Mouse (Mus musculus) intestine, embryonic 15.5 days (tissue): ENCODE data around the gene Srsf3. TPM values are rescaled to one million over a fixed set of nuclear protein-coding genes. Genes with fewer than 3 reads are reported as not detected.
"Not testable (repeated sequence)": the region's sequence is repeated elsewhere in the genome, so short reads cannot be mapped to it uniquely, and the experiment has no call there.

ENCODE experiments used
- ATAC-seq: fragments of 200-750 bp; cut with Nextera tagmentation; 2 replicates; pipeline ENCODE4 v1.8.0; 2017; ENCODE audit warnings: moderate TSS enrichment, moderate library complexity
- H3K27ac ChIP-seq: fragments of 300-500 bp; sonication (generic); 2 replicates; pipeline ENCODE4 v1.5.1; 2015; ENCODE audit warnings: mild to moderate bottlenecking, inconsistent platforms
- H3K27me3 ChIP-seq: fragments of 300-500 bp; sonication (generic); replicated peaks from 2 replicates; pipeline ENCODE4 v1.6.1; 2015; ENCODE audit warnings: inconsistent platforms
- H3K36me3 ChIP-seq: fragments of 300-500 bp; sonication (generic); 2 replicates; pipeline ENCODE4 v1.6.1; 2015; ENCODE audit warnings: inconsistent platforms
- H3K4me1 ChIP-seq: fragments of 300-500 bp; sonication (generic); replicated peaks from 2 replicates; pipeline ENCODE4 v1.6.1; 2015; ENCODE audit warnings: inconsistent platforms
- H3K4me2 ChIP-seq: fragments of 300-500 bp; sonication (generic); replicated peaks from 2 replicates; pipeline ENCODE4 v1.6.1; 2015; ENCODE audit warnings: mild to moderate bottlenecking, inconsistent platforms
- H3K4me3 ChIP-seq: fragments of 300-500 bp; sonication (generic); replicated peaks from 2 replicates; pipeline ENCODE4 v1.5.1; 2015; ENCODE audit warnings: inconsistent platforms
- H3K9ac ChIP-seq: fragments of 300-500 bp; sonication (generic); 2 replicates; pipeline ENCODE4 v1.6.1; 2015; ENCODE audit warnings: inconsistent platforms
- H3K9me3 ChIP-seq: fragments of 300-500 bp; sonication (generic); 2 replicates; pipeline ENCODE4 v1.6.1; 2016; ENCODE audit warnings: inconsistent platforms
- WGBS: fragments of 180-500 bp; shearing (Covaris S2); methylation state at CpG from one replicate; pipeline ENCODE4 v1.1.7; 2015; 5-methylcytosine and 5-hydroxymethylcytosine counted together
- polyA plus RNA-seq: library from polyadenylated mRNA; unstranded; fragments of >200 nt; fragmentation: Nextera tagmentation; extraction: Ambion mirVana; gene quantifications from 2 replicates; pipeline ENCODE4 v1.2.1, GENCODE M21; 2015

Srsf3 gene
- polyA plus RNA-seq, 1 experiment from 2014 or later = 544 TPM

GRCm38 (mm10) chr17:29060946-29061345, 28.5 kb downstream of the Srsf3 start:
- Histone ChIP-seq H3K4me2 (no peak overlapping the region), H3K36me3 (no peaks in the 10 kb centered on the region), H3K9me3 (no peaks in the 10 kb centered on the region), H3K27me3 (no peaks in the 10 kb centered on the region), H3K4me1 (peaks cover 16% of the 10 kb centered on the region), H3K4me3 (no peak overlapping the region), H3K9ac (no peak overlapping the region), H3K27ac (no peak overlapping the region)
- 87% methylated on average over 9 of the region's 9 CpGs for WGBS
- ATAC-seq = no peak

GRCm38 (mm10) chr17:29062119-29063035, 29.9 kb downstream of the Srsf3 start:
- 48% methylated on average over 13 of the region's 13 CpGs for WGBS
- Histone ChIP-seq H3K4me3 (no peak overlapping the region), H3K27ac (no peak overlapping the region), H3K4me2 (no peak overlapping the region), H3K4me1 (0 out of 2 replicates have a peak, but pooled peaks cover 3% of the 10 kb centered on the region), H3K36me3 (no peaks in the 10 kb centered on the region), H3K9me3 (no peaks in the 10 kb centered on the region), H3K27me3 (no peaks in the 10 kb centered on the region), H3K9ac (no peak overlapping the region)
- ATAC-seq = no peak

DNA sequence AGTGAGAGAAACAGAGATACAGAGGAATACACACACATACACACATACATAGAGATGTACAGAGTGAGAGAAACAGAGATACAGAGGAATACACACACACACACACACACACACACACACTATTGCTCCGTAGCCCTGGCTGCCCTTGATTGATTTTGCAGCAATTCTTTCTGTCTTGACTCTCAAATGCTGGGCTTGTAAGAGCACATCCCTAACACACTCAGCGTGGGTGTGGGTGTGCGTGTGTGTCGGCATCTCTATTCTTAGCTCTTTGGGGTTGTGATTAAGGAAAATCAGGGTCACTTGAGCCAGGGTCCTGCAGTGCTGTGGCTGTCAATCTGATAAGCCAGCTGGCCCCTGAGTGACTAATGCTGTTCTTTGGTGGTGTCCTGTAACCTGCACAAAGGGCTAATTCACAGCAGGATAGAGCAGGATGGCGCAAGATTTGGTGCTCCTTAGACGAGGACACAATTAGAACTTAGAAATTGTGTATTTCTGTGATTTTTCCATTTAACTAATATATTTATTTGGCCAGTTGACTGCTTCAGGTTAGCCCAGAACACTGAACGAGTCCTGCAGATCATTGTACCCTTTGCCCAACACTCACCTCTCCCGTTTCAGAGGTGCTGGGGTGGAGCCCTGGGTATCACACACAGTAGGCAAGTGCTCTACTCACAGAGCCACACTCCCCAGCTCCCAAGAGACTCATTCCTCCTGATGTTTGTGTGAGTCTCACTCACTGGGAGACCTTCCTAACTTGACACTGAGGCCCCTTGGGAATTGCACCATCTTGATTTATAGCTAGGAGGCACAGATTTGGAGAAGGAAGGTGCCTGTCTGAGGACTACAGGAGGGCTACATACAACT, 30.9 kb downstream of the Srsf3 start:
- Histone ChIP-seq H3K36me3 (no peaks in the 10 kb centered on the region), H3K4me1 (0 out of 2 replicates have a peak, but pooled peaks cover 3% of the 10 kb centered on the region), H3K9ac (no peak overlapping the region), H3K9me3 (no peaks in the 10 kb centered on the region), H3K27me3 (no peaks in the 10 kb centered on the region), H3K27ac (no peak overlapping the region), H3K4me2 (no peak overlapping the region), H3K4me3 (no peak overlapping the region)
- ATAC-seq = no peak
- 61% methylated on average over 8 of the region's 8 CpGs for WGBS

- Histone ChIP-seq H3K9ac (no peak overlapping the region), H3K4me2 (no peak overlapping the region), H3K36me3 (no peaks in the 10 kb centered on the region), H3K27ac (no peak overlapping the region), H3K9me3 (no peaks in the 10 kb centered on the region), H3K27me3 (no peaks in the 10 kb centered on the region), H3K4me1 (0 out of 2 replicates have a peak, but pooled peaks cover 3% of the 10 kb centered on the region), H3K4me3 (no peak overlapping the region)
- no peak for ATAC-seq
- WGBS = 73% methylated on average over 2 of the region's 2 CpGs
Measured at GRCm38 (mm10) chr17:29063988-29064285, 31.5 kb downstream of the Srsf3 start.

DNA sequence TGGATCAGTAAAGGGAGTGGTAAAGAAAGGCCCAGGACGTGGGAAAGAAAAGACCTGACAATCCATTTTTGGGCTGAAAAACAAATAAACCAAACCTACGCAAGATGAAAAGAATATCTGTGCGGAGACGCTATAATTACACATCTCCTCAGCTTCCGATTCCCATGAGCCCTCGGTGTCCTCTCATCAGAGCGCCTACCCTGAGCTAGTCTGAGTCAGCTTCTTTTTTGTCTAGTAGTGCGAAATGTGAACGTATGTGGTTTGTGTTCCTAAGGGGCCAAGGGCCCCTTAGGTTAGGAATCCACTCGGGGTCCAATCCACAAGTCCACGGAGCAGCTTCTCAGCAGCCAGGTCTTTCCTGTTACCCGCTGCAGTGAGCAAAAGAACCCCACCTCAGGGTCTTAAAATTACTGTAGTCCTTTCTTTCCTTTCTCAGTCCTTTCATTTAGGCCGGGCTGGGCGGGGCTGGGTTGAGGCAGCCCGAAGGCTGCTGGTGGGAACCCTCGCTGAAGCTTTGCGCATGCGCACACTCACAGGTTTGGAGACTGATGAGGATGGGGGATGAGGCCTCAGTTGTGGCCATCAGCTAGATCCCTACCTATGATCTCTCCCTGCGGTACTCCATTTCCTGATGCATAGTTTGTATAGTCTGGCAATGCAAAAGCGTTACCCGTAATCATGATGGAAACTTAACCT, 33.0 kb downstream of the Srsf3 start:
- 0 out of 2 replicates have a peak, but pooled peaks cover 5% of the 10 kb centered on the region for H3K4me1 ChIP-seq
- no peak overlapping the region for H3K27ac ChIP-seq
- H3K9ac ChIP-seq = no peak overlapping the region
- 81% methylated on average over 21 of the region's 21 CpGs for WGBS
- H3K4me3 ChIP-seq = no peak overlapping the region
- no peak for ATAC-seq
- H3K36me3 ChIP-seq = no peaks in the 10 kb centered on the region
- no peak overlapping the region for H3K4me2 ChIP-seq
- H3K27me3 ChIP-seq = no peaks in the 10 kb centered on the region
- no peaks in the 10 kb centered on the region for H3K9me3 ChIP-seq

DNA sequence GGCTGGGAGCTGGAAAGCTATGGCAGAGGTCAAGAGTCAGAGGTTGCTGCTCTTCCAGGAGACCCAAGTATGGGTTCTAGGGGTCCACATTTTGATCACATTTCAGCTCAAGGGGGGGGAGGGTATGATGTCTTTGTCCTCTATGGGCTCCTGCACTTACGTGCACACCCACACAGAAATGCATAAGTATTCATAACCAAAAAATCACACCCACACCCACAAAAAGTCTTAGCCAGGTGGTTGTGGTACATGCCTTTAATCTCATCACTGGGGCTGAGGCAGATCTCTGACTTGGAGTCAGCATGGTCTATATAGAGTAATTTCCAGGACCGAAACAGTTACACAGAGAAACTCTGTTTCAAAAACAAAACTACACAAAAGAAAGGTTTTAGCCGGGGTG, 33.5 kb downstream of the Srsf3 start:
- H3K27ac ChIP-seq = no peak overlapping the region
- 96% methylated on average over 3 of the region's 3 CpGs for whole genome bisulfite sequencing
- no peak overlapping the region for H3K4me2 ChIP-seq
- ATAC-seq = no peak
- H3K9me3 ChIP-seq = no peaks in the 10 kb centered on the region
- no peaks in the 10 kb centered on the region for H3K27me3 ChIP-seq
- H3K4me1 ChIP-seq = 0 out of 2 replicates have a peak, but pooled peaks cover 5% of the 10 kb centered on the region
- no peaks in the 10 kb centered on the region for H3K36me3 ChIP-seq
- no peak overlapping the region for H3K4me3 ChIP-seq
- H3K9ac ChIP-seq = no peak overlapping the region

GRCm38 (mm10) chr17:29067416-29067815, 35.0 kb downstream of the Srsf3 start:
- not testable (repeated sequence) for ATAC-seq, H3K27ac ChIP-seq, H3K4me2 ChIP-seq, H3K9me3 ChIP-seq, H3K27me3 ChIP-seq, H3K36me3 ChIP-seq, H3K4me3 ChIP-seq, H3K9ac ChIP-seq, H3K4me1 ChIP-seq
- 85% methylated on average over 3 of the region's 3 CpGs for WGBS

- Histone ChIP-seq H3K27ac (no peak overlapping the region), H3K4me3 (no peak overlapping the region), H3K27me3 (no peaks in the 10 kb centered on the region), H3K4me2 (no peak overlapping the region), H3K9ac (no peak overlapping the region), H3K9me3 (no peaks in the 10 kb centered on the region), H3K4me1 (0 out of 2 replicates have a peak, but pooled peaks cover 7% of the 10 kb centered on the region), H3K36me3 (no peaks in the 10 kb centered on the region)
- WGBS = 65% methylated on average over 5 of the region's 5 CpGs
- no peak for ATAC-seq
Measured at GRCm38 (mm10) chr17:29067847-29068246, 35.4 kb downstream of the Srsf3 start.

GRCm38 (mm10) chr17:29069063-29069462, 36.6 kb downstream of the Srsf3 start:
- Histone ChIP-seq H3K27ac (no peak overlapping the region), H3K4me3 (no peak overlapping the region), H3K4me1 (peaks cover 16% of the 10 kb centered on the region; the same call in 1 of the 2 replicates), H3K27me3 (no peaks in the 10 kb centered on the region), H3K36me3 (no peaks in the 10 kb centered on the region), H3K4me2 (no peak overlapping the region), H3K9me3 (no peaks in the 10 kb centered on the region), H3K9ac (no peak overlapping the region)
- 66% methylated on average over 10 of the region's 10 CpGs for WGBS
- no peak for ATAC-seq

- H3K9ac ChIP-seq = no peak overlapping the region
- H3K36me3 ChIP-seq = no peaks in the 10 kb centered on the region
- H3K27me3 ChIP-seq = no peaks in the 10 kb centered on the region
- H3K9me3 ChIP-seq = no peaks in the 10 kb centered on the region
- WGBS = 58% methylated on average over 5 of the region's 5 CpGs
- H3K4me2 ChIP-seq = no peak overlapping the region
- H3K27ac ChIP-seq = no peak overlapping the region
- H3K4me1 ChIP-seq = peaks cover 16% of the 10 kb centered on the region; the same call in 1 of the 2 replicates
- ATAC-seq = no peak
- H3K4me3 ChIP-seq = no peak overlapping the region
Measured at GRCm38 (mm10) chr17:29071820-29072219, 39.4 kb downstream of the Srsf3 start.

GRCm38 (mm10) chr17:29072701-29073307, 40.4 kb downstream of the Srsf3 start:
- no peaks in the 10 kb centered on the region for H3K36me3 ChIP-seq
- 14% methylated on average over 11 of the region's 11 CpGs for WGBS
- no peaks in the 10 kb centered on the region for H3K9me3 ChIP-seq
- no peak overlapping the region for H3K9ac ChIP-seq
- H3K27me3 ChIP-seq = no peaks in the 10 kb centered on the region
- peak; percentile 37; the same call in 1 of the 2 replicates for ATAC-seq
- H3K4me1 ChIP-seq = peaks cover 16% of the 10 kb centered on the region; the same call in 1 of the 2 replicates
- no peak overlapping the region for H3K4me3 ChIP-seq
- no peak overlapping the region for H3K27ac ChIP-seq
- peak overlapping the region; percentile 37 for H3K4me2 ChIP-seq
